Mouse (Mus musculus): ENCODE measurements around the gene Cpvl. TPM values are rescaled to one million over a fixed set of nuclear protein-coding genes. Genes with fewer than 3 reads are reported as not detected.

Cpvl gene
- polyA plus RNA-seq (2014; fragmentation: Nextera tagmentation; extraction: Ambion mirVana), result 0.18 TPM in 1 of 2 replicates, not detected in the other

- Histone ChIP-seq H3K9ac (replicated peaks; ENCODE audit: low read length) (no peak within 1 kb of the TSS), H3K4me1 (ENCODE audit: control insufficient read depth, insufficient read depth, low read length) (peaks cover 6% of the 10 kb centered on the region), H3K27me3 (ENCODE audit: control insufficient read depth, insufficient read depth, low read length) (no peaks in the 10 kb centered on the region), H3K9me3 (ENCODE audit: control insufficient read depth, low read length) (no peaks in the 10 kb centered on the region), H3K27ac (replicated peaks; ENCODE audit: low read depth, low read length) (no peak within 1 kb of the TSS), H3K4me2 (ENCODE audit: low read length) (no peak within 1 kb of the TSS), H3K36me3 (ENCODE audit: control insufficient read depth, insufficient read depth, low read length) (no peaks in the 10 kb centered on the region), H3K4me3 (replicated peaks; ENCODE audit: low read depth, low read length) (no peak within 1 kb of the TSS)
- no peak for ATAC-seq (ENCODE audit: low FRiP score, low TSS enrichment)
- DNase-seq, result no peak
- 91% methylated on average over 5 of the region's 5 CpGs for WGBS
Observed at GRCm38 (mm10) chr6:53978571-53978970, at the start of gene Cpvl. Cpvl (minus strand) TSS chr6:53978671.

GRCm38 (mm10) chr6:54023846-54024245, 45.4 kb upstream of the Cpvl start:
- no peak for ATAC-seq (ENCODE audit: low FRiP score, low TSS enrichment)
- Histone ChIP-seq H3K36me3 (ENCODE audit: control insufficient read depth, insufficient read depth, low read length) (no peaks in the 10 kb centered on the region), H3K9me3 (ENCODE audit: control insufficient read depth, low read length) (no peaks in the 10 kb centered on the region), H3K4me3 (replicated peaks; ENCODE audit: low read depth, low read length) (no peak overlapping the region), H3K4me2 (ENCODE audit: low read length) (no peak overlapping the region), H3K27ac (replicated peaks; ENCODE audit: low read depth, low read length) (no peak overlapping the region), H3K27me3 (ENCODE audit: control insufficient read depth, insufficient read depth, low read length) (no peaks in the 10 kb centered on the region), H3K4me1 (ENCODE audit: control insufficient read depth, insufficient read depth, low read length) (peaks cover 6% of the 10 kb centered on the region; the same call in 1 of the 2 replicates), H3K9ac (replicated peaks; ENCODE audit: low read length) (no peak overlapping the region)
- WGBS, result 92% methylated on average over 5 of the region's 5 CpGs
- DNase-seq, result no peak

- ATAC-seq (ENCODE audit: low FRiP score, low TSS enrichment), result no peak
- Histone ChIP-seq H3K4me1 (ENCODE audit: control insufficient read depth, insufficient read depth, low read length) (peaks cover 6% of the 10 kb centered on the region; the same call in 1 of the 2 replicates), H3K36me3 (ENCODE audit: control insufficient read depth, insufficient read depth, low read length) (no peaks in the 10 kb centered on the region), H3K4me3 (replicated peaks; ENCODE audit: low read depth, low read length) (no peak overlapping the region), H3K27me3 (ENCODE audit: control insufficient read depth, insufficient read depth, low read length) (no peaks in the 10 kb centered on the region), H3K9me3 (ENCODE audit: control insufficient read depth, low read length) (no peaks in the 10 kb centered on the region), H3K27ac (replicated peaks; ENCODE audit: low read depth, low read length) (no peak overlapping the region), H3K4me2 (ENCODE audit: low read length) (no peak overlapping the region), H3K9ac (replicated peaks; ENCODE audit: low read length) (no peak overlapping the region)
- DNase-seq, result no peak
- 52% methylated on average over 15 of the region's 15 CpGs for WGBS
Observed at GRCm38 (mm10) chr6:54021123-54021789, 42.8 kb upstream of the Cpvl start.

- no peak for ATAC-seq (ENCODE audit: low FRiP score, low TSS enrichment)
- H3K9me3 ChIP-seq (ENCODE audit: control insufficient read depth, low read length), result no peaks in the 10 kb centered on the region
- H3K27me3 ChIP-seq (ENCODE audit: control insufficient read depth, insufficient read depth, low read length), result no peaks in the 10 kb centered on the region
- no peaks in the 10 kb centered on the region for H3K4me1 ChIP-seq (ENCODE audit: control insufficient read depth, insufficient read depth, low read length)
- WGBS, result 84% methylated on average over 5 of the region's 5 CpGs
- no peak overlapping the region for H3K27ac ChIP-seq (replicated peaks; ENCODE audit: low read depth, low read length)
- H3K4me3 ChIP-seq (replicated peaks; ENCODE audit: low read depth, low read length), result no peak overlapping the region
- H3K9ac ChIP-seq (replicated peaks; ENCODE audit: low read length), result no peak overlapping the region
- DNase-seq, result no peak
- no peak overlapping the region for H3K4me2 ChIP-seq (ENCODE audit: low read length)
- no peaks in the 10 kb centered on the region for H3K36me3 ChIP-seq (ENCODE audit: control insufficient read depth, insufficient read depth, low read length)
Observed at GRCm38 (mm10) chr6:54018861-54019260, 40.4 kb upstream of the Cpvl start.

GRCm38 (mm10) chr6:54018038-54018437, 39.6 kb upstream of the Cpvl start:
- Histone ChIP-seq H3K4me2 (ENCODE audit: low read length) (no peak overlapping the region), H3K4me3 (replicated peaks; ENCODE audit: low read depth, low read length) (no peak overlapping the region), H3K27me3 (ENCODE audit: control insufficient read depth, insufficient read depth, low read length) (no peaks in the 10 kb centered on the region), H3K36me3 (ENCODE audit: control insufficient read depth, insufficient read depth, low read length) (no peaks in the 10 kb centered on the region), H3K4me1 (ENCODE audit: control insufficient read depth, insufficient read depth, low read length) (no peaks in the 10 kb centered on the region), H3K9ac (replicated peaks; ENCODE audit: low read length) (no peak overlapping the region), H3K27ac (replicated peaks; ENCODE audit: low read depth, low read length) (no peak overlapping the region), H3K9me3 (ENCODE audit: control insufficient read depth, low read length) (no peaks in the 10 kb centered on the region)
- no peak for DNase-seq
- WGBS, result 67% methylated on average over 2 of the region's 2 CpGs
- no peak for ATAC-seq (ENCODE audit: low FRiP score, low TSS enrichment)

GRCm38 (mm10) chr6:54012163-54012562, 33.7 kb upstream of the Cpvl start:
- Histone ChIP-seq H3K4me1 (ENCODE audit: control insufficient read depth, insufficient read depth, low read length) (peaks cover 19% of the 10 kb centered on the region; the same call in 1 of the 2 replicates), H3K4me3 (replicated peaks; ENCODE audit: low read depth, low read length) (no peak overlapping the region), H3K9me3 (ENCODE audit: control insufficient read depth, low read length) (no peaks in the 10 kb centered on the region), H3K4me2 (ENCODE audit: low read length) (no peak overlapping the region), H3K27ac (replicated peaks; ENCODE audit: low read depth, low read length) (no peak overlapping the region), H3K9ac (replicated peaks; ENCODE audit: low read length) (no peak overlapping the region), H3K36me3 (ENCODE audit: control insufficient read depth, insufficient read depth, low read length) (no peaks in the 10 kb centered on the region), H3K27me3 (ENCODE audit: control insufficient read depth, insufficient read depth, low read length) (no peaks in the 10 kb centered on the region)
- DNase-seq (no peak), ATAC-seq (ENCODE audit: low FRiP score, low TSS enrichment) (no peak)
- 95% methylated on average over 1 of the region's 1 CpGs for WGBS

- Histone ChIP-seq H3K27ac (replicated peaks; ENCODE audit: low read depth, low read length) (no peak overlapping the region), H3K36me3 (ENCODE audit: control insufficient read depth, insufficient read depth, low read length) (no peaks in the 10 kb centered on the region), H3K4me1 (ENCODE audit: control insufficient read depth, insufficient read depth, low read length) (peaks cover 19% of the 10 kb centered on the region; the same call in 1 of the 2 replicates), H3K27me3 (ENCODE audit: control insufficient read depth, insufficient read depth, low read length) (no peaks in the 10 kb centered on the region), H3K9me3 (ENCODE audit: control insufficient read depth, low read length) (no peaks in the 10 kb centered on the region), H3K4me3 (replicated peaks; ENCODE audit: low read depth, low read length) (no peak overlapping the region), H3K9ac (replicated peaks; ENCODE audit: low read length) (no peak overlapping the region), H3K4me2 (ENCODE audit: low read length) (no peak overlapping the region)
- WGBS, result 45% methylated on average over 9 of the region's 9 CpGs
- no peak for ATAC-seq (ENCODE audit: low FRiP score, low TSS enrichment)
- DNase-seq, result peak; percentile 39
Observed at GRCm38 (mm10) chr6:54010362-54010761, 31.9 kb upstream of the Cpvl start.

GRCm38 (mm10) chr6:54009293-54009692, 30.8 kb upstream of the Cpvl start:
- no peaks in the 10 kb centered on the region for H3K36me3 ChIP-seq (ENCODE audit: control insufficient read depth, insufficient read depth, low read length)
- H3K27me3 ChIP-seq (ENCODE audit: control insufficient read depth, insufficient read depth, low read length), result no peaks in the 10 kb centered on the region
- H3K27ac ChIP-seq (replicated peaks; ENCODE audit: low read depth, low read length), result no peak overlapping the region
- 32% methylated on average over 4 of the region's 4 CpGs for WGBS
- ATAC-seq (ENCODE audit: low FRiP score, low TSS enrichment), result no peak
- H3K9ac ChIP-seq (replicated peaks; ENCODE audit: low read length), result no peak overlapping the region
- H3K4me1 ChIP-seq (ENCODE audit: control insufficient read depth, insufficient read depth, low read length), result peaks cover 19% of the 10 kb centered on the region; the same call in 1 of the 2 replicates
- H3K4me2 ChIP-seq (ENCODE audit: low read length), result no peak overlapping the region
- H3K4me3 ChIP-seq (replicated peaks; ENCODE audit: low read depth, low read length), result no peak overlapping the region
- no peaks in the 10 kb centered on the region for H3K9me3 ChIP-seq (ENCODE audit: control insufficient read depth, low read length)
- no peak for DNase-seq

GRCm38 (mm10) chr6:54008448-54009120, 30.1 kb upstream of the Cpvl start:
- peak overlapping the region; percentile 38; the same call in 1 of the 2 replicates for H3K27ac ChIP-seq (replicated peaks; ENCODE audit: low read depth, low read length)

More at GRCm38 (mm10) chr6:54008448-54009120, 30.1 kb upstream of the Cpvl start:
- H3K27me3 ChIP-seq (ENCODE audit: control insufficient read depth, insufficient read depth, low read length), result no peaks in the 10 kb centered on the region
- 27% methylated on average over 16 of the region's 16 CpGs for WGBS
- peaks cover 19% of the 10 kb centered on the region; the same call in 1 of the 2 replicates for H3K4me1 ChIP-seq (ENCODE audit: control insufficient read depth, insufficient read depth, low read length)
- no peak overlapping the region for H3K9ac ChIP-seq (replicated peaks; ENCODE audit: low read length)
- peak; percentile 49 for DNase-seq
- no peaks in the 10 kb centered on the region for H3K9me3 ChIP-seq (ENCODE audit: control insufficient read depth, low read length)
- ATAC-seq (ENCODE audit: low FRiP score, low TSS enrichment), result no peak
- peak overlapping the region; percentile 44 for H3K4me2 ChIP-seq (ENCODE audit: low read length)
- no peak overlapping the region for H3K4me3 ChIP-seq (replicated peaks; ENCODE audit: low read depth, low read length)
- no peaks in the 10 kb centered on the region for H3K36me3 ChIP-seq (ENCODE audit: control insufficient read depth, insufficient read depth, low read length)

Data from midbrain, embryonic 14.5 days (tissue).